Mouse (Mus musculus): Measurements from ENCODE around the gene Hsdl1. TPM values are rescaled to one million over a fixed set of nuclear protein-coding genes. Genes with fewer than 3 reads are reported as not detected.

The Hsdl1 gene
- polyA plus RNA-seq, 1 experiment from 2014 or later = 21.8 TPM

- no peaks in the 10 kb centered on the region for H3K4me1 ChIP-seq (replicated peaks; ENCODE audit: control insufficient read depth, insufficient read depth, low read length)
- H3K9me3 ChIP-seq (ENCODE audit: control insufficient read depth) = no peaks in the 10 kb centered on the region
- no peak overlapping the region for H3K27ac ChIP-seq (ENCODE audit: low read depth, low read length)
- no peak overlapping the region for H3K4me3 ChIP-seq (ENCODE audit: low read depth, low read length)
- WGBS = 76% methylated on average over 6 of the region's 6 CpGs
- H3K4me2 ChIP-seq (replicated peaks; ENCODE audit: low read depth) = no peak overlapping the region
- no peak for TF ChIP-seq CTCF (IDR thresholded peaks at IDR 0.05; ENCODE audit: low read depth)
- no peak for ATAC-seq
- no peak overlapping the region for H3K9ac ChIP-seq (ENCODE audit: low read depth, low read length)
- no peaks in the 10 kb centered on the region for H3K27me3 ChIP-seq (replicated peaks; ENCODE audit: control insufficient read depth, insufficient read depth, low read length)
- H3K36me3 ChIP-seq (ENCODE audit: control insufficient read depth, insufficient read depth) = no peaks in the 10 kb centered on the region
Measured at GRCm38 (mm10) chr8:119620116-119620840, 45.3 kb upstream of the Hsdl1 start.

DNA sequence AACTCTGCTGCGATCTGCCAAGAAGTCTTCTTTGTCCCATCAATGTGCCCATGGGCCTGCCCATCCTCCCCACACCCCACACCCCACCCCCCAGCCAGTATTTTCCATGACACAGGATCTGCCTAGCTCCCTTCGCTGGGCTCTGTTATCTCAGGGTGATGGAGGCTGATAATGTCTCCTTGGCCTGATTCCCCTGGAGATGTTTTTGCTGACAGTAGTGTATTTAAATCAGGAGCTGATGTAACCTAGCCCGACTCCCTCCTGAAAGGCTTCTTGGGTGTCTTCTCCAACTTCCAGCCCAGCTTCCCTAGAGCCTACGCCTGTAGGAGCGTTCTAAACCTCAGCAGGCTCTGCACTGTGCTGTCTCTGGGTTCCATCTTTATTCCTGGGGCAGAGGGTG is 43.9 kb upstream of the Hsdl1 start:
- 53% methylated on average over 5 of the region's 5 CpGs for WGBS
- no peak for ATAC-seq

DNA sequence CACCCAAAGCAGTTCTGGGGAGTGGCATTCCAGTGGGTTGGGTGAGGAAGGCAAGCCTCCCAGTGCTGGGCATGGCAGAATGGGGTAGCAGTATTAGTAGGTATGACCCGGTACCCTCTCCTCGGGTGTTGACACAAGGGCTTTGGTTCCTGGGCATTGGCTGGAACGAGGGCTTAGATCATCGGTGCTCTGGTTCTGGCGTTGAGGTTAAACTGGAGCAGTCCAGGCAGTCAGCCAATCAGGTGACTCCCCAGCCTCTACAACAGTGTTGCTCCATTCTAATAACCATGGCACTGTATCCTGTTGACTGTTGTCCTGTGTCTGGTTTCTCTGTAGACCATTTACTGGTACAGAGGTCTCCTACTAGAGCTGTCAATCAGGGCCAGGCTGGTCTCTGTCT is 42.6 kb upstream of the Hsdl1 start:
- H3K27ac ChIP-seq (ENCODE audit: low read depth, low read length) = no peak overlapping the region
- no peaks in the 10 kb centered on the region for H3K27me3 ChIP-seq (replicated peaks; ENCODE audit: control insufficient read depth, insufficient read depth, low read length)
- H3K9me3 ChIP-seq (ENCODE audit: control insufficient read depth) = no peaks in the 10 kb centered on the region
- H3K36me3 ChIP-seq (ENCODE audit: control insufficient read depth, insufficient read depth) = no peaks in the 10 kb centered on the region
- no peaks in the 10 kb centered on the region for H3K4me1 ChIP-seq (replicated peaks; ENCODE audit: control insufficient read depth, insufficient read depth, low read length)
- ATAC-seq = no peak
- H3K4me2 ChIP-seq (replicated peaks; ENCODE audit: low read depth) = no peak overlapping the region
- WGBS = 88% methylated on average over 5 of the region's 5 CpGs
- no peak overlapping the region for H3K9ac ChIP-seq (ENCODE audit: low read depth, low read length)
- H3K4me3 ChIP-seq (ENCODE audit: low read depth, low read length) = no peak overlapping the region
- TF ChIP-seq CTCF (IDR thresholded peaks at IDR 0.05; ENCODE audit: low read depth) = no peak

More for the DNA sequence above, 43.9 kb upstream of the Hsdl1 start:
- Histone ChIP-seq H3K27ac (ENCODE audit: low read depth, low read length) (no peak overlapping the region), H3K4me3 (ENCODE audit: low read depth, low read length) (no peak overlapping the region), H3K9ac (ENCODE audit: low read depth, low read length) (no peak overlapping the region), H3K27me3 (replicated peaks; ENCODE audit: control insufficient read depth, insufficient read depth, low read length) (no peaks in the 10 kb centered on the region), H3K4me2 (replicated peaks; ENCODE audit: low read depth) (no peak overlapping the region), H3K4me1 (replicated peaks; ENCODE audit: control insufficient read depth, insufficient read depth, low read length) (no peaks in the 10 kb centered on the region), H3K9me3 (ENCODE audit: control insufficient read depth) (no peaks in the 10 kb centered on the region), H3K36me3 (ENCODE audit: control insufficient read depth, insufficient read depth) (no peaks in the 10 kb centered on the region)
- TF ChIP-seq CTCF (IDR thresholded peaks at IDR 0.05; ENCODE audit: low read depth) = no peak

GRCm38 (mm10) chr8:119616811-119617210 is 41.8 kb upstream of the Hsdl1 start:
- no peak overlapping the region for H3K9ac ChIP-seq (ENCODE audit: low read depth, low read length)
- no peak for ATAC-seq
- no peak overlapping the region for H3K4me3 ChIP-seq (ENCODE audit: low read depth, low read length)
- H3K36me3 ChIP-seq (ENCODE audit: control insufficient read depth, insufficient read depth) = no peaks in the 10 kb centered on the region
- H3K27ac ChIP-seq (ENCODE audit: low read depth, low read length) = no peak overlapping the region
- no peaks in the 10 kb centered on the region for H3K9me3 ChIP-seq (ENCODE audit: control insufficient read depth)
- H3K4me2 ChIP-seq (replicated peaks; ENCODE audit: low read depth) = no peak overlapping the region
- no peaks in the 10 kb centered on the region; the same call in 1 of the 2 replicates for H3K27me3 ChIP-seq (replicated peaks; ENCODE audit: control insufficient read depth, insufficient read depth, low read length)
- no peak for TF ChIP-seq CTCF (IDR thresholded peaks at IDR 0.05; ENCODE audit: low read depth)
- 91% methylated on average over 4 of the region's 4 CpGs for WGBS
- no peaks in the 10 kb centered on the region for H3K4me1 ChIP-seq (replicated peaks; ENCODE audit: control insufficient read depth, insufficient read depth, low read length)

DNA sequence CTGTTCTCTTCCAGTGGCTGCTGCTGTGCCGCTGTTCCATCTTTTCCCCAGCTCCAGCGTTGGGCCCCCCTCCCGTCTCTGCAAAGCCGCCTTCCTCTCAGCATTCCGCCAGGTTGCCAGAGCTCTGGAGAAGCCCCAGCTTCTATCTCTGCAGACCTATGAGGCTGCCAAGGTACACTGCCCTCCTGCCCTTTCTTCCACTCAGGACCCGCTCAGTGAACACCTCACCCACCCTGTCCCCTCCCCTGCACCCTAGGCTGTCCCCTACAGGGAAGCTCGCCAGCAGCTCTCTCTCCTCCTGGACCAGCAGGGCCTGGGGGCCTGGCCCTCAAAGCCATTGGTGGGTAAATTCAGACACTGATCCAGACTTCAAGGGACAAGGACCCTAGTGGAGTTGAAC is 41.4 kb upstream of the Hsdl1 start:
- ATAC-seq = no peak
- no peak overlapping the region for H3K27ac ChIP-seq (ENCODE audit: low read depth, low read length)
- no peak overlapping the region for H3K4me2 ChIP-seq (replicated peaks; ENCODE audit: low read depth)
- H3K9ac ChIP-seq (ENCODE audit: low read depth, low read length) = no peak overlapping the region
- H3K9me3 ChIP-seq (ENCODE audit: control insufficient read depth) = no peaks in the 10 kb centered on the region
- no peak overlapping the region for H3K4me3 ChIP-seq (ENCODE audit: low read depth, low read length)
- H3K36me3 ChIP-seq (ENCODE audit: control insufficient read depth, insufficient read depth) = no peaks in the 10 kb centered on the region
- no peaks in the 10 kb centered on the region; the same call in 1 of the 2 replicates for H3K27me3 ChIP-seq (replicated peaks; ENCODE audit: control insufficient read depth, insufficient read depth, low read length)
- WGBS = 69% methylated on average over 7 of the region's 7 CpGs
- TF ChIP-seq CTCF (IDR thresholded peaks at IDR 0.05; ENCODE audit: low read depth) = no peak
- no peaks in the 10 kb centered on the region for H3K4me1 ChIP-seq (replicated peaks; ENCODE audit: control insufficient read depth, insufficient read depth, low read length)

- no peak for ATAC-seq
- no peak overlapping the region for H3K27ac ChIP-seq (ENCODE audit: low read depth, low read length)
Measured at GRCm38 (mm10) chr8:119615096-119615495, 40.1 kb upstream of the Hsdl1 start.

More at GRCm38 (mm10) chr8:119615096-119615495, 40.1 kb upstream of the Hsdl1 start:
- TF ChIP-seq CTCF (IDR thresholded peaks at IDR 0.05; ENCODE audit: low read depth) = no peak
- Histone ChIP-seq H3K9me3 (ENCODE audit: control insufficient read depth) (no peaks in the 10 kb centered on the region), H3K4me2 (replicated peaks; ENCODE audit: low read depth) (no peak overlapping the region), H3K4me1 (replicated peaks; ENCODE audit: control insufficient read depth, insufficient read depth, low read length) (no peaks in the 10 kb centered on the region), H3K36me3 (ENCODE audit: control insufficient read depth, insufficient read depth) (no peaks in the 10 kb centered on the region), H3K9ac (ENCODE audit: low read depth, low read length) (no peak overlapping the region), H3K27me3 (replicated peaks; ENCODE audit: control insufficient read depth, insufficient read depth, low read length) (no peaks in the 10 kb centered on the region; the same call in 1 of the 2 replicates), H3K4me3 (ENCODE audit: low read depth, low read length) (no peak overlapping the region)
- WGBS = 86% methylated on average over 14 of the region's 14 CpGs
